ENCODE assay signal across 9 mouse cellular contexts in the genomic region with DNA sequence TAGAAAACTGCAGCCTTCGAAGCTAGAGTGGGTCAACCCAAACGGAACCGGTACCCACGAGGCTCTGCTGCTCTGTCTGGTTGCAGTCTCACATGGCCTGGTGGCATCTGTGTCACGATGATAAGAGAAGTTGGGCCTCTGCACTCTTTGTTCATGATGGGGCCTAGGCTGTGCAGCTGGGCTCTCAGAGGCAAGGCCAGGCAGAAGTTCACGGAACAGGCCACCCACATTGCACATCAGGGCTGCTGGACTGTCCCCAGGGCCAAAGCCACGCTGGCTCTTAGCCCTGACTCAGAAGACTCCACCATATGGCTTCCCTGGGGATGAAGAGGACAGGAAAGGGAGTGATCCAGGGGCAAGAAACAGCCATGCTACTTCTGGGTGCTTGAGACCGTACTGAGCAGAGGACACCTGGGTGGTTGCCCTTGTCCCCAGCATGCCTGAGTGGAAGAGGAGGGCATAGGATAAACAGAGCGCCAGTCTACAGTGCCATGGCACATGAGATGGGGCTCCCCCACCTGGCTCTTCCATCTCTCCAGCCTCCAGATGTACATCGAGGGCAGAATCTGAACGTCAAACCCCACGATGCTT.
DNase-seq lines count a peak whose midpoint lies in the region; ATAC-seq and TF ChIP-seq lines count a peak whose summit lies in the region.
"Had no signal": no experiment of that assay in that cellular context is flagged by ENCODE, and none has a peak within 500 bp of the region (broad histone marks: within the 10 kb centered on the region; RNA-seq: fewer than 3 reads in every experiment).

No protein-coding gene starts in this region.

- no peak for ATAC-seq in heart, embryonic 11.5 days (replicated peaks; ENCODE audit: insufficient number of reproducible peaks, low FRiP score, low TSS enrichment)
- ATAC-seq in embryonic facial prominence, embryonic 13.5 days (ENCODE audit: insufficient number of reproducible peaks, insufficient read depth, low FRiP score, low TSS enrichment, low read depth) = no peak
- ATAC-seq in liver, embryonic 16.5 days (ENCODE audit: low read depth) = peak; percentile 60
- no peak; the same call in 1 of the 2 replicates for ATAC-seq in lung, postnatal 0 days

- DNase-seq in heart, adult 18-20 months = peak; percentile 57 to 76
- DNase-seq in heart, postnatal 10 days = peak; percentile 64 to 65
- DNase-seq in urinary bladder, postnatal 10 days (ENCODE audit: low spot score) = no peak
- DNase-seq in c-Kit-positive CD71-positive TER-119-positive erythroid progenitor cells, embryonic 14.5 days (ENCODE audit: low spot score) = no peak
- no peak for DNase-seq in lung, postnatal 0 days (ENCODE audit: low spot score)

- H3K4me3 ChIP-seq in heart, embryonic 11.5 days (ENCODE audit: low read depth, low read length) = no peak overlapping the region
- no peak overlapping the region for H3K4me3 ChIP-seq in embryonic facial prominence, embryonic 13.5 days
- H3K4me3 ChIP-seq in liver, embryonic 16.5 days (ENCODE audit: low read depth, low read length) = no peak overlapping the region
- H3K4me3 ChIP-seq in lung, postnatal 0 days (ENCODE audit: low read depth, low read length) = no peak overlapping the region
- H3K4me3 ChIP-seq: myocyte had no signal

- H3K9me3 ChIP-seq in heart, embryonic 11.5 days (replicated peaks; ENCODE audit: control insufficient read depth, low read length) = no peaks in the 10 kb centered on the region
- no peaks in the 10 kb centered on the region for H3K9me3 ChIP-seq in embryonic facial prominence, embryonic 13.5 days
- no peaks in the 10 kb centered on the region for H3K9me3 ChIP-seq in liver, embryonic 16.5 days (replicated peaks; ENCODE audit: control insufficient read depth, low read length)
- no peaks in the 10 kb centered on the region for H3K9me3 ChIP-seq in lung, postnatal 0 days (ENCODE audit: low read length)

- H3K9ac ChIP-seq in heart, embryonic 11.5 days (ENCODE audit: low read depth, low read length) = no peak overlapping the region
- no peak overlapping the region for H3K9ac ChIP-seq in embryonic facial prominence, embryonic 13.5 days
- no peak overlapping the region for H3K9ac ChIP-seq in liver, embryonic 16.5 days (ENCODE audit: low read depth, low read length)
- H3K9ac ChIP-seq in lung, postnatal 0 days (replicated peaks; ENCODE audit: low read depth) = no peak overlapping the region

- H3K4me1 ChIP-seq in heart, embryonic 11.5 days (ENCODE audit: control insufficient read depth, insufficient read depth, low read length) = peaks cover 11% of the 10 kb centered on the region; the same call in 1 of the 2 replicates
- peaks cover 39% of the 10 kb centered on the region for H3K4me1 ChIP-seq in embryonic facial prominence, embryonic 13.5 days
- peaks cover 4% of the 10 kb centered on the region for H3K4me1 ChIP-seq in liver, embryonic 16.5 days (ENCODE audit: control insufficient read depth, low read depth, low read length)
- H3K4me1 ChIP-seq in lung, postnatal 0 days (ENCODE audit: insufficient read depth, low read depth, low read length) = no peaks in the 10 kb centered on the region

- no peak for TF ChIP-seq CTCF in lung, postnatal 0 days (IDR thresholded peaks at IDR 0.05)

- WGBS in heart, embryonic 11.5 days (ENCODE audit: insufficient replicate concordance) = 55% methylated on average over 12 of the region's 12 CpGs
- WGBS in embryonic facial prominence, embryonic 13.5 days = 56% methylated on average over 12 of the region's 12 CpGs
- WGBS in liver, embryonic 16.5 days (ENCODE audit: insufficient replicate concordance) = 43% methylated on average over 12 of the region's 12 CpGs
- 44% methylated on average over 12 of the region's 12 CpGs for WGBS in lung, postnatal 0 days

- H3K36me3 ChIP-seq in heart, embryonic 11.5 days (ENCODE audit: control insufficient read depth, insufficient read depth, low read length) = no peaks in the 10 kb centered on the region
- no peaks in the 10 kb centered on the region for H3K36me3 ChIP-seq in embryonic facial prominence, embryonic 13.5 days
- no peaks in the 10 kb centered on the region for H3K36me3 ChIP-seq in liver, embryonic 16.5 days (ENCODE audit: control insufficient read depth, insufficient read depth)
- H3K36me3 ChIP-seq in lung, postnatal 0 days (ENCODE audit: insufficient read depth, low read length) = no peaks in the 10 kb centered on the region

- intact Hi-C loops in heart, postnatal 10 days (cut with DNase I) = no loop called here

- no peak for TF ChIP-seq EP300 in lung, postnatal 0 days (IDR thresholded peaks at IDR 0.05)

- peaks cover 4% of the 10 kb centered on the region; the same call in 1 of the 2 replicates for H3K27me3 ChIP-seq in heart, embryonic 11.5 days (ENCODE audit: control insufficient read depth, insufficient read depth, low read length)
- H3K27me3 ChIP-seq in embryonic facial prominence, embryonic 13.5 days = no peaks in the 10 kb centered on the region
- no peaks in the 10 kb centered on the region for H3K27me3 ChIP-seq in liver, embryonic 16.5 days (ENCODE audit: control insufficient read depth, insufficient read depth, low read depth, low read length)
- no peaks in the 10 kb centered on the region for H3K27me3 ChIP-seq in lung, postnatal 0 days (replicated peaks; ENCODE audit: insufficient read depth, low read length)

- no peak overlapping the region for H3K27ac ChIP-seq in heart, embryonic 11.5 days (ENCODE audit: low read depth, low read length)
- H3K27ac ChIP-seq in embryonic facial prominence, embryonic 13.5 days = peak overlapping the region; percentile 62; the same call in 1 of the 2 replicates
- H3K27ac ChIP-seq in liver, embryonic 16.5 days (ENCODE audit: low read length) = no peak overlapping the region
- no peak overlapping the region for H3K27ac ChIP-seq in lung, postnatal 0 days (ENCODE audit: low read length)

- H3K4me2 ChIP-seq in heart, embryonic 11.5 days = no peak overlapping the region
- H3K4me2 ChIP-seq in embryonic facial prominence, embryonic 13.5 days = no peak overlapping the region
- no peak overlapping the region for H3K4me2 ChIP-seq in liver, embryonic 16.5 days (ENCODE audit: low read depth, low read length)
- H3K4me2 ChIP-seq in lung, postnatal 0 days (replicated peaks; ENCODE audit: low read depth, low read length) = no peak overlapping the region

Comparison
In these comparisons a context has a peak if more than half of its experiments do, and no peak if none do; other contexts are left out.
1. DNase-seq: peak in heart, adult 18-20 months (2 of 2) and heart, postnatal 10 days (2 of 2); none in urinary bladder, postnatal 10 days (single experiment), c-Kit-positive CD71-positive TER-119-positive erythroid progenitor cells, embryonic 14.5 days (single experiment) and lung, postnatal 0 days (single experiment).